Mouse (Mus musculus) midbrain, postnatal 0 days (tissue): ENCODE measurements around the gene Trim52. TPM values are rescaled to one million over a fixed set of nuclear protein-coding genes. Genes with fewer than 3 reads are reported as not detected.
"Not testable (repeated sequence)": the region's sequence is repeated elsewhere in the genome, so short reads cannot be mapped to it uniquely, and the experiment has no call there.

Experiments
- ATAC-seq: fragments of 200-750 bp; cut with Nextera tagmentation; 2 replicates; pipeline ENCODE4 v1.8.0; 2017; ENCODE audit warnings: moderate number of reproducible peaks, mild to moderate bottlenecking, moderate TSS enrichment, moderate library complexity; ENCODE audit not compliant: low FRiP score
- DNase-seq: peaks from one replicate; pipeline ENCODE4 v3.0.0-alpha.2; 2015; ENCODE audit warnings: low spot score
- H3K27ac ChIP-seq: fragments of 300-500 bp; sonication (generic); 2 replicates; pipeline ENCODE4 v1.5.1; 2014; ENCODE audit warnings: low read depth, mild to moderate bottlenecking, low read length, mixed read lengths
- H3K27me3 ChIP-seq: fragments of 300-500 bp; sonication (generic); 2 replicates; pipeline ENCODE4 v1.6.1; 2014; ENCODE audit warnings: low read length, control low read depth, mixed read lengths; ENCODE audit not compliant: insufficient read depth
- H3K36me3 ChIP-seq: fragments of 300-500 bp; sonication (generic); 2 replicates; pipeline ENCODE4 v1.6.1; 2014; ENCODE audit warnings: low read length, control low read depth, mixed read lengths; ENCODE audit not compliant: insufficient read depth
- H3K4me1 ChIP-seq: fragments of 300-500 bp; sonication (generic); 2 replicates; pipeline ENCODE4 v1.6.1; 2014; ENCODE audit warnings: mild to moderate bottlenecking, control low read depth, antibody characterized with exemption, low read length, mixed read lengths; ENCODE audit not compliant: insufficient read depth
- H3K4me2 ChIP-seq: fragments of 300-500 bp; sonication (generic); 2 replicates; pipeline ENCODE4 v1.6.1; 2014; ENCODE audit warnings: low read depth, mild to moderate bottlenecking, low read length, mixed read lengths; ENCODE audit not compliant: poor library complexity, severe bottlenecking
- H3K4me3 ChIP-seq: fragments of 300-500 bp; sonication (generic); 2 replicates; pipeline ENCODE4 v1.5.1; 2014; ENCODE audit warnings: low read depth, mild to moderate bottlenecking, low read length, moderate library complexity
- H3K9ac ChIP-seq: fragments of 300-500 bp; sonication (generic); replicated peaks from 2 replicates; pipeline ENCODE4 v1.6.1; 2014; ENCODE audit warnings: mild to moderate bottlenecking, low read length, moderate library complexity, mixed read lengths; ENCODE audit not compliant: poor library complexity, severe bottlenecking
- H3K9me3 ChIP-seq: fragments of 300-500 bp; sonication (generic); 2 replicates; pipeline ENCODE4 v1.6.1; 2016; ENCODE audit warnings: low read length, control low read depth
- CTCF ChIP-seq: IDR thresholded peaks from 2 replicates; pipeline ENCODE4 v1.5.1; 2016; ENCODE audit warnings: antibody characterized with exemption, mild to moderate bottlenecking
- WGBS: fragments of 180-500 bp; shearing (Covaris S2); extraction: QIAGEN DNeasy Blood & Tissue Kit; methylation state at CpG from one replicate; pipeline ENCODE4 v1.1.7; 2014; 5-methylcytosine and 5-hydroxymethylcytosine counted together
- polyA plus RNA-seq: library from polyadenylated mRNA; unstranded; fragments of >200 nt; fragmentation: Nextera tagmentation; extraction: Ambion mirVana; gene quantifications from 2 replicates; pipeline ENCODE4 v1.2.1, GENCODE M21; 2015
- total RNA-seq: library from RNA; depleted of rRNA; stranded (reverse); fragments of >200 nt; gene quantifications from 2 replicates; pipeline ENCODE4 v1.2.3, GENCODE M21; 2014

Gene Trim52
- total and polyA plus RNA-seq, 2 experiments from 2014 or later, result not detected

DNA sequence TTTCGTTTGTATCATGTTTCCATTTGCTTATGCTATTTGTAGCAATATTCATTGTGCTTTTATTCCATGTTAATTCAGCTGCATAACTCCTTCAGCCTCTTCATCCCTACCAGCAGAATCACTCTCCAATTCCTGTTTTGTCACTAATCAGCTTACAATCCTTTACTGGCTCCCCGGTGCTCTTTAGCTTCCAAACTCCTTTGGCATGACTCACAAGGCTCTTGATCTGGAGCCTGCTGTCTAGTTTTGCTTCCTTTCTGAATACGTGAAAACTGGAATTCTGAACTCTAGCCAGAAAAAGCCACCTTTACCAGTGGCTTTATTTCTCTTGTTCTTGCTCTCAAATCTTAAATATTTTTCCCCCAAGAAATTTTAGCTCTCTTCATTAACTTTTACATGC is 56.3 kb downstream of the Trim52 start:
- ATAC-seq (no peak), DNase-seq (no peak)
- Histone ChIP-seq H3K9me3 (no peaks in the 10 kb centered on the region), H3K4me1 (no peaks in the 10 kb centered on the region), H3K36me3 (no peaks in the 10 kb centered on the region), H3K9ac (no peak overlapping the region), H3K4me3 (no peak overlapping the region), H3K27me3 (no peaks in the 10 kb centered on the region), H3K4me2 (no peak overlapping the region), H3K27ac (no peak overlapping the region)
- TF ChIP-seq CTCF, result no peak
- 24% methylated on average over 3 of the region's 3 CpGs for WGBS

DNA sequence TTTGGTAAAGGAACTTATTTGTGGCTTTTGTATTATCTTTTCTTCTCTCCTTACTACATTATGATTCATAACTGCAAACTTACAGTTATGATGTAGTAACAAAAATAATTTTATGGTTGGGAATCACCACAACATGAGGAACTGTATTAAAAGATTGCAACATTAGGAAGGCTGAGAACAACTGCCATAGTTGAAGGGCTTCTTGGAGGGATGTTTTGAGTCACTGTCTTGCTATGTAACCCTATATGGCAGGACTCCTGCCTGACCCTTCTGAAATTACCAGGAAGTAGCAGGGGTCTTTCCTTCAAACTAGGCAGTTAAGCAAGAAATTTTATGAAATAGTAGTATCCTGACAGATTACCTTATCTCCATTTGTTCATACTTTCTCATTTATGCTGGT is 57.2 kb downstream of the Trim52 start:
- DNase-seq (no peak), ATAC-seq (no peak)
- H3K27me3 ChIP-seq, result no peaks in the 10 kb centered on the region
- no peak overlapping the region for H3K9ac ChIP-seq
- H3K9me3 ChIP-seq, result no peaks in the 10 kb centered on the region
- no peak overlapping the region for H3K4me2 ChIP-seq
- TF ChIP-seq CTCF, result no peak
- no peak overlapping the region for H3K27ac ChIP-seq
- H3K4me3 ChIP-seq, result no peak overlapping the region
- no peaks in the 10 kb centered on the region for H3K36me3 ChIP-seq
- H3K4me1 ChIP-seq, result no peaks in the 10 kb centered on the region

- H3K27me3 ChIP-seq, H3K4me3 ChIP-seq, H3K9me3 ChIP-seq, ATAC-seq, H3K4me2 ChIP-seq, DNase-seq, H3K27ac ChIP-seq, H3K9ac ChIP-seq, H3K4me1 ChIP-seq, H3K36me3 ChIP-seq: not testable (repeated sequence)
These were observed 57.9 kb downstream of the Trim52 start for GRCm38 (mm10) chr14:106163933-106164332.

GRCm38 (mm10) chr14:106176879-106177278 is 70.9 kb downstream of the Trim52 start:
- no peak overlapping the region for H3K9ac ChIP-seq
- no peak for TF ChIP-seq CTCF
- no peaks in the 10 kb centered on the region for H3K36me3 ChIP-seq
- no peak overlapping the region for H3K4me3 ChIP-seq
- DNase-seq, result peak; percentile 89
- H3K27me3 ChIP-seq, result no peaks in the 10 kb centered on the region
- 21% methylated on average over 5 of the region's 5 CpGs for WGBS
- ATAC-seq, result peak; percentile 80; the same call in 1 of the 2 replicates
- H3K9me3 ChIP-seq, result no peaks in the 10 kb centered on the region
- no peaks in the 10 kb centered on the region; the same call in 1 of the 2 replicates for H3K4me1 ChIP-seq
- no peak overlapping the region for H3K4me2 ChIP-seq
- H3K27ac ChIP-seq, result no peak overlapping the region

GRCm38 (mm10) chr14:106178245-106178644 is 72.2 kb downstream of the Trim52 start:
- 84% methylated on average over 4 of the region's 4 CpGs for WGBS

GRCm38 (mm10) chr14:106179102-106179727 is 73.2 kb downstream of the Trim52 start:
- H3K9ac ChIP-seq, result no peak overlapping the region
- WGBS, result 48% methylated on average over 8 of the region's 8 CpGs
- no peaks in the 10 kb centered on the region for H3K36me3 ChIP-seq
- no peak overlapping the region for H3K4me3 ChIP-seq
- TF ChIP-seq CTCF, result no peak
- no peaks in the 10 kb centered on the region for H3K27me3 ChIP-seq
- no peak overlapping the region for H3K27ac ChIP-seq
- no peak overlapping the region for H3K4me2 ChIP-seq
- ATAC-seq, result no peak
- H3K9me3 ChIP-seq, result no peaks in the 10 kb centered on the region
- DNase-seq, result no peak
- H3K4me1 ChIP-seq, result no peaks in the 10 kb centered on the region; the same call in 1 of the 2 replicates

More at GRCm38 (mm10) chr14:106178245-106178644, 72.2 kb downstream of the Trim52 start:
- Histone ChIP-seq H3K27ac (no peak overlapping the region), H3K4me1 (no peaks in the 10 kb centered on the region; the same call in 1 of the 2 replicates), H3K36me3 (no peaks in the 10 kb centered on the region), H3K27me3 (no peaks in the 10 kb centered on the region), H3K9me3 (no peaks in the 10 kb centered on the region), H3K4me2 (no peak overlapping the region), H3K4me3 (no peak overlapping the region), H3K9ac (no peak overlapping the region)
- TF ChIP-seq CTCF, result no peak
- DNase-seq, result no peak
- ATAC-seq, result no peak
